Mouse (Mus musculus): ENCODE results near the gene Glrx. TPM values are rescaled to one million over a fixed set of nuclear protein-coding genes. Genes with fewer than 3 reads are reported as not detected.
"Not testable (repeated sequence)": the region's sequence is repeated elsewhere in the genome, so short reads cannot be mapped to it uniquely, and the experiment has no call there.

Glrx gene
- total and polyA plus RNA-seq, 3 experiments = 21.2 to 65.5 (median 53.3) TPM

DNA sequence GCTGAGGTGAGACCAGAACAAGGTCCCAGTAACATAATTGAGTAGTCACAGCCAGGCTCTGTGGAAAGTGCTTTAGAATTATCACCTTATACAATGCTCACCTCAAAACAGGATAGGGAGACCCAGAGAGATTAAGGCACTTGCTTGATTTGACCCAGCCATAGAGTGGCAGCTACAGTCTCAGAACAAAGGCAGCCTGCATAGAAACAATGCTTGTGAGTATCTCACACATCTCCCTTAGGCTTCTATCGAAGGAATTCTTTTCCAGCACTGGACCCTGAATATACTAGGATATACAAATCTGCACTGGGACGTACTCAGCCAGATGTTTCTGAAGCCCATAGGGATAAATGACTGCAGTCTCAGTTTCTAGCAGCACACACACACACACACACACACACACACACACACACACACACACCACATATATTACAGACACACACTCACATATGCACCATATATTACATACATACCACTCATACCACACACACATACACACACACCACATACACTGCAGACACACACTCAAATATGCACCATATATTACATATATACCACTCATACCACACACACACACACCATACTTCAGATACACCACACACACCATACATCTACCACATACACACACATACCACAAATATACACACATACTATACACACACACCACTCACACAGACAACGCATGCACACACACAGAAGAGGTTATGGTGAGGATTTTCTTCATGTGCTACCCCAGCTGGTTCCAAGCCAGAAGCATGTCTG lies 20.5 kb upstream of the Glrx start:
- H3K36me3 ChIP-seq (replicated peaks in 1 of 2; ENCODE audit: control insufficient read depth in 1 of 2, insufficient read depth in 1 of 2, low read length in 1 of 2) = no peaks in the 10 kb centered on the region
- no peaks in the 10 kb centered on the region for H3K4me1 ChIP-seq (ENCODE audit: control insufficient read depth in 1 of 2, insufficient read depth in 2 of 2)
- dilution Hi-C loops (cut with MboI; ENCODE audit: extremely low pct_ligation_motif_present, extremely low pct_unique_long_range_greater_than_20kb, low sequenced_read_pairs) = no loop called here
- TF ChIP-seq NELFE (IDR thresholded peaks at IDR 0.05; ENCODE audit: low read depth, low read length) (no peak), ZC3H11A (IDR thresholded peaks at IDR 0.05; ENCODE audit: low read depth, low read length) (no peak), MYC (IDR thresholded peaks at IDR 0.05; ENCODE audit: low read depth, low read length) (no peak), MAX (IDR thresholded peaks at IDR 0.05; ENCODE audit: low read length) (no peak), CHD1 (IDR thresholded peaks at IDR 0.05; ENCODE audit: low read depth, low read length) (no peak), POLR2AphosphoS2 (IDR thresholded peaks at IDR 0.05; ENCODE audit: low read depth, low read length) (no peak), CHD2 (IDR thresholded peaks at IDR 0.05; ENCODE audit: low read length) (no peak), RAD21 (IDR thresholded peaks at IDR 0.05; ENCODE audit: low read depth, low read length) (no peak), TCF12 (IDR thresholded peaks at IDR 0.05; ENCODE audit: low read depth, low read length) (no peak), NRF1 (IDR thresholded peaks at IDR 0.05; ENCODE audit: low read depth, low read length) (no peak), POLR2A (IDR thresholded peaks at IDR 0.05; ENCODE audit: low read depth, low read length) (no peak), IRF4 (IDR thresholded peaks at IDR 0.05; ENCODE audit: low read depth, low read length) (no peak), CTCF (conservative IDR thresholded peaks at IDR 0.05 in 1 of 2, IDR thresholded peaks at IDR 0.05 in 1 of 2; ENCODE audit: low read depth in 2 of 2, low read length in 2 of 2) (no peak), RCOR1 (conservative IDR thresholded peaks at IDR 0.05; ENCODE audit: low read depth, low read length) (no peak), ELF1 (IDR thresholded peaks at IDR 0.05; ENCODE audit: low read depth, low read length) (no peak), MAZ (IDR thresholded peaks at IDR 0.05; ENCODE audit: low read depth, low read length) (no peak), EP300 (IDR thresholded peaks at IDR 0.05; ENCODE audit: low read length) (no peak), USF2 (conservative IDR thresholded peaks at IDR 0.05; ENCODE audit: low read depth, low read length) (no peak)
- DNase-seq (ENCODE audit: extremely low read depth) = no peak
- no peak overlapping the region for H3K4me3 ChIP-seq (replicated peaks in 1 of 3; ENCODE audit: low read depth in 2 of 3, low read length in 2 of 3, poor library complexity in 1 of 3)
- H3K27ac ChIP-seq (ENCODE audit: insufficient read depth, low read depth) = no peak overlapping the region
- H3K9ac ChIP-seq (ENCODE audit: insufficient read depth, low read depth) = no peak overlapping the region
- in situ Hi-C loops (cut with MboI; ENCODE audit: low pct_ligation_motif_present, low pct_unique_long_range_greater_than_20kb, low sequenced_read_pairs) = no loop called here
- no peaks in the 10 kb centered on the region for H3K79me2 ChIP-seq (replicated peaks; ENCODE audit: control insufficient read depth, extremely low read depth, insufficient read depth, poor library complexity, severe bottlenecking)
- H3K27me3 ChIP-seq (replicated peaks) = no peaks in the 10 kb centered on the region
- H3K9me3 ChIP-seq (replicated peaks; ENCODE audit: low read length) = no peaks in the 10 kb centered on the region
- no peak overlapping the region for H3K4me2 ChIP-seq (ENCODE audit: insufficient read depth, low read depth, poor library complexity, severe bottlenecking)

DNA sequence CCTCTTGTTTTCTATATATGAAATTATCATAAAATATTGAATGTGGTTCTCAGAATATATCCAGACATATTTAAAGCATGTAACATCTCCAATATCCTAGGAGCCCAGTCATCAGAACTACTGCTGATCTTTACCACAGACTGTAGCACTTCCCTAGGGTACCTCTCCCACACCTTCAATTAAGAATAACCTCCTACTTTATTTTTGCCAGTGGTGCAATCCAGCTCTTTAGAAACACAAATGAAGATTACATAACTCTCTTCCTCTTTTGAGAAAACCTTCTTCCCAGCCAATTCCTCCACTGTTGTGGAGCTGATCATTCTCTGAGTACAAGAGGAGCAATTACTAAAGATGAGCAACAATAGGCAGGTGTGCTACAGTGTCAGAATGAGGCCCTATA lies 19.8 kb upstream of the Glrx start:
- dilution Hi-C loops (cut with MboI; ENCODE audit: extremely low pct_ligation_motif_present, extremely low pct_unique_long_range_greater_than_20kb, low sequenced_read_pairs) = no loop called here
- H3K9ac ChIP-seq (ENCODE audit: insufficient read depth, low read depth) = no peak overlapping the region

GRCm38 (mm10) chr13:75822366-75822765 lies 17.3 kb upstream of the Glrx start:
- H3K79me2 ChIP-seq (replicated peaks; ENCODE audit: control insufficient read depth, extremely low read depth, insufficient read depth, poor library complexity, severe bottlenecking); H3K27me3 ChIP-seq (replicated peaks); in situ Hi-C loops (cut with MboI; ENCODE audit: low pct_ligation_motif_present, low pct_unique_long_range_greater_than_20kb, low sequenced_read_pairs); DNase-seq (ENCODE audit: extremely low read depth); H3K9me3 ChIP-seq (replicated peaks; ENCODE audit: low read length); dilution Hi-C loops (cut with MboI; ENCODE audit: extremely low pct_ligation_motif_present, extremely low pct_unique_long_range_greater_than_20kb, low sequenced_read_pairs); H3K27ac ChIP-seq (ENCODE audit: insufficient read depth, low read depth); H3K4me2 ChIP-seq (ENCODE audit: insufficient read depth, low read depth, poor library complexity, severe bottlenecking); H3K9ac ChIP-seq (ENCODE audit: insufficient read depth, low read depth); H3K4me3 ChIP-seq (replicated peaks in 1 of 3; ENCODE audit: low read depth in 2 of 3, low read length in 2 of 3, poor library complexity in 1 of 3); H3K4me1 ChIP-seq (ENCODE audit: control insufficient read depth in 1 of 2, insufficient read depth in 2 of 2); H3K36me3 ChIP-seq (replicated peaks in 1 of 2; ENCODE audit: control insufficient read depth in 1 of 2, insufficient read depth in 1 of 2, low read length in 1 of 2): not testable (repeated sequence)

More for the DNA sequence above, 19.8 kb upstream of the Glrx start:
- Histone ChIP-seq H3K27me3 (replicated peaks) (no peaks in the 10 kb centered on the region), H3K4me2 (ENCODE audit: insufficient read depth, low read depth, poor library complexity, severe bottlenecking) (no peak overlapping the region), H3K4me1 (ENCODE audit: control insufficient read depth in 1 of 2, insufficient read depth in 2 of 2) (no peaks in the 10 kb centered on the region), H3K4me3 (replicated peaks in 1 of 3; ENCODE audit: low read depth in 2 of 3, low read length in 2 of 3, poor library complexity in 1 of 3) (no peak overlapping the region), H3K27ac (ENCODE audit: insufficient read depth, low read depth) (no peak overlapping the region), H3K9me3 (replicated peaks; ENCODE audit: low read length) (no peaks in the 10 kb centered on the region), H3K79me2 (replicated peaks; ENCODE audit: control insufficient read depth, extremely low read depth, insufficient read depth, poor library complexity, severe bottlenecking) (no peaks in the 10 kb centered on the region), H3K36me3 (replicated peaks in 1 of 2; ENCODE audit: control insufficient read depth in 1 of 2, insufficient read depth in 1 of 2, low read length in 1 of 2) (no peaks in the 10 kb centered on the region)
- TF ChIP-seq KAT2A (IDR thresholded peaks at IDR 0.05; ENCODE audit: insufficient replicate concordance, low read length) = no peak
- TF ChIP-seq POLR2A (IDR thresholded peaks at IDR 0.05; ENCODE audit: low read depth, low read length) = no peak
- TF ChIP-seq ZC3H11A (IDR thresholded peaks at IDR 0.05; ENCODE audit: low read depth, low read length) = no peak
- no peak for TF ChIP-seq PAX5 (IDR thresholded peaks at IDR 0.05; ENCODE audit: low read length)
- TF ChIP-seq NRF1 (IDR thresholded peaks at IDR 0.05; ENCODE audit: low read depth, low read length) = no peak
- no peak for TF ChIP-seq RCOR1 (conservative IDR thresholded peaks at IDR 0.05; ENCODE audit: low read depth, low read length)
- no peak for TF ChIP-seq POLR2AphosphoS2 (IDR thresholded peaks at IDR 0.05; ENCODE audit: low read depth, low read length)
- no peak for TF ChIP-seq ETS1 (conservative IDR thresholded peaks at IDR 0.05; ENCODE audit: low read depth, low read length)
- TF ChIP-seq SIN3A (IDR thresholded peaks at IDR 0.05; ENCODE audit: low read length) = no peak
- TF ChIP-seq CHD1 (IDR thresholded peaks at IDR 0.05; ENCODE audit: low read depth, low read length) = no peak
- no peak for DNase-seq (ENCODE audit: extremely low read depth)
- in situ Hi-C loops (cut with MboI; ENCODE audit: low pct_ligation_motif_present, low pct_unique_long_range_greater_than_20kb, low sequenced_read_pairs) = no loop called here
